Mouse (Mus musculus): ENCODE results near the gene Alg10b.
"Not testable (repeated sequence)": the region's sequence is repeated elsewhere in the genome, so short reads cannot be mapped to it uniquely, and the experiment has no call there.

Alg10b gene

GRCm38 (mm10) chr15:90223969-90224750, at the start of gene Alg10b:
Gene Alg10b (plus strand): TSS chr15:90224311.
- in situ Hi-C loops (cut with MboI, MseI), result loop anchor here (10.0 kb wide), 1 partner anchor 859 kb away; no protein-coding TSS in a partner anchor

DNA sequence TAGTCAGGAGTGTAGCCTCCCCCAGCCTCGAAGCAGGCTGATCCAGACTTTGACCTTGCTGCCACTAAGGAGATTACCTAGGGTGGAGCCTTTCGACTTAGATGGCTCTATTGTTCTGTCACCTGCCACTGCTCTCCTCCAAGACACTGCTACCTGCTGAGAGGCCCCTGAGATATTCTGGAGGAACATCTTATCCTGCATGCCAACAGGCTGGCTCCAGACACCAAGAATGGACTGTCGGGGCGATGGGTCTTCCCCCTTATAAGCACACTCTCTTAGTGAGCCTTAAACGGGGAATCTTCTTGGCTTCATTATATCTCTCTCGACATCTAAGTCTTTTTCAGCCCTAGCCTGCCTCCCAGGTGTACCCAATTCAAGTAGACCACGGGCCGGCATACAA, 41.0 kb upstream of the Alg10b start:
- in situ Hi-C loops (cut with MboI, MseI), result not testable (repeated sequence)

DNA sequence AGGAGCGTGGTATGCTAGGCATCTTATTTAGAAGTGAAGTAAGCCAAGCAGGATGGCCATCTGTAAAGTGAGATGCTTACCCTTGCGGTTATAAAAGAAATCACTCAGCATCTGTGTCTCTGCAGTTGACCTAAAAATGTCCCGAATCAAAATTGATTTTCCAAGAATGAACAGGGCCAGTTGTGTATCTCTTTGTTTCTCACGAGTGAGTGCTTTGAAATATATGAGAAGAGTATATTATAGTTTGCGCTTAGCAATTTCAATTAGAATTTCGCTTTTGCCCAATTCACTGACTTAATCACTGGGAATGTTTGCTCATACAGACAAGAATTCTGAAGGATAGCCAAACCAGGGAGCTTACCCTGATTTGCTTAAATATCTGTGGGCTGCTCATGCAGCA, 40.6 kb upstream of the Alg10b start:
- in situ Hi-C loops (cut with MboI, MseI), result no loop called here

DNA sequence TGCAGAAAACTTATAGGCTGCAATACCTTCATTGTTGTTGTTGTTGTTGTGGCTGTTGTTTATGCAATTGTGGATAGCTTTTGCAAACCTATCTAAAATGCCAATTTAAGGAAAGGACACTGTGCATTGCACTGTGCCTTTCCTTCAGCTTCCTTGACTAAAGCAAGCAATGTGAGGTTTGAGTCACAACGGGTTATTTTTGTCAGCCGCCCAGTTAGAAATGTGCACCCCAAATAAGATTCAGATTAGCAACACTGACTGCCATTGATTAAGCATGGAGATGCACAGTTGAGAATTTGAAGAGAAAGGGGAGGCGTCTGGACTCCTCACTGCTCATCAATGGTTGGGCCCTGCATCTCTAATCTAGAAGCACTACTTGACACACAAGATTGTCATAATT, 39.4 kb upstream of the Alg10b start:
- in situ Hi-C loops (cut with MboI, MseI), result no loop called here

DNA sequence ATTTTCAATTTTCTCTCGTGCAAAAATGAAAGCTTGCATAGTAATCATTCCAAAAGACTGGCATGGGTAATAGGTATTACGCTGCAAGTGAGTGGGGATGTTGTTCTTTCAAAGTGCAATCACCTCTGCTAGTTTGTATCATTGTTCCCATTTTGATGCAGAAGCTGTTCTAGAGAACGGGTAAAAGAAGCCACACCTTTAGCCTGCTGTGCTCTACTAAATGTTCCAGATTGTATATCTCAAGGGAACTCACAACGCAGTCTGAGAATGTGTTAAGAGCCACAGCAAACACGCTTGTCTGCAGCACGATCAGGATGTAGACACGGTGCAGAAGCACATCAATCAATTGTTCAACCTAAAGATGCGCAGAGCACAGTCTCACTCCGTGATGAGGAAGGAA, 34.6 kb upstream of the Alg10b start:
- in situ Hi-C loops (cut with MboI, MseI), result no loop called here

DNA sequence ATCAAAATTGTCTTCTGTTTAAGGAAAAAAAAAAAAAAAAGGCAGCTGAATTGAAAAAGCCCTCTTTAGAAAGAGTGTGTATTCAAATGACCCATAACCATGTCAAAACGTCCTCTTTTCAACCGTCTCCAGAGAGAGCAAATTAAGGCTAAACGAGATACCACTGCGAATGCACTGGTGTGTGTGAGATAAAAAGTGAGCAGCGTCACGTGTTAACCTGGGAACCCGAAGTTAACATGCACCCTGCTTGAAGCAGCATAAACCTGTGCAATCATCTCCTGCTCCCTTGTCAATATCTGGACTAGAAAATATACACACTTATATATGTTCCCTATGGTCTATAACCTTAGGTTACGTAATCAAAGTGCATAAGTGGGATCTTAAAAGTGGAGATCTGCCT, 10.2 kb upstream of the Alg10b start:
- in situ Hi-C loops (cut with MboI, MseI), result loop anchor here (5.0 kb wide), 1 partner anchor 592 kb away; no protein-coding TSS in a partner anchor

- in situ Hi-C loops (cut with MboI, MseI), result loop anchor here (5.0 kb wide), 1 partner anchor 593 kb away; no protein-coding TSS in a partner anchor
These were observed 9.2 kb upstream of the Alg10b start for GRCm38 (mm10) chr15:90214913-90215312.

DNA sequence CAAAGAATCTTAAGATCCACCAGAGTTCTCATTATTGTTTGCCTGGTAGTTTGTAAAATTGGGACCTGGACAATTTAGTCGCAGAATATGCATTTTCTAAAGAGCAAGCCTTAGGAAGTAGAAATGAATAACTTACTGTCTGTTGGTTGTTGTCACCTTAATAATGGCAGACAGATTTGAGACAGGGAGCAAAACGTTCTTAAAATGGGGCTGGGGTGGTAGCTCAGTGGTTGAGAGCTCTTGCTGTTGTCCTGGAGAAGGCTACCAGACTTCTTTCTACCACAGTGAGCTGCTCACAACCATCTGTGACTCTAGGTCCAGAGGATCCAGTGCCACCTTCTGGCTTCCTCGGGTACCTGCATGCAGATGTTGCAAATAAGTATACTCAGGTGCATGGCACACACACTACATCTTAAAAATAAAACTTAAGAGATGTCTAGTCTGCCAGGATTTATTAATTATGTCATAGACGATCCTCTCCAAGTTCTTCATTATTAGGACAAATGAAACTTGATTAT, 1.0 kb downstream of the Alg10b start:
- in situ Hi-C loops (cut with MboI, MseI), result loop anchor here (10.0 to 25.0 kb wide), 2 partner anchors 860 to 1537 kb away; no protein-coding TSS in a partner anchor

GRCm38 (mm10) chr15:90237657-90238056, 13.5 kb downstream of the Alg10b start:
- in situ Hi-C loops (cut with MboI, MseI), result loop anchor here (25.0 kb wide), 1 partner anchor 1525 kb away; no protein-coding TSS in a partner anchor

- in situ Hi-C loops (cut with MboI, MseI), result loop anchor here (25.0 kb wide), 1 partner anchor 1518 kb away; no protein-coding TSS in a partner anchor
These were observed 20.0 kb downstream of the Alg10b start for GRCm38 (mm10) chr15:90244081-90244480.

- in situ Hi-C loops (cut with MboI, MseI), result loop anchor here (25.0 kb wide), 1 partner anchor 1513 kb away; no protein-coding TSS in a partner anchor
These were observed 25.6 kb downstream of the Alg10b start for GRCm38 (mm10) chr15:90249694-90250093.

- in situ Hi-C loops (cut with MboI, MseI), result no loop called here
These were observed 58.8 kb downstream of the Alg10b start for GRCm38 (mm10) chr15:90282876-90283275.
